Mouse (Mus musculus): ENCODE results near the gene Ifng. TPM values are rescaled to one million over a fixed set of nuclear protein-coding genes. Genes with fewer than 3 reads are reported as not detected.
A peak's percentile ranks its signal among the peaks of the same experiment; 100 is the strongest.

The Ifng gene
- polyA plus RNA-seq, 1 experiment: not detected

DNA sequence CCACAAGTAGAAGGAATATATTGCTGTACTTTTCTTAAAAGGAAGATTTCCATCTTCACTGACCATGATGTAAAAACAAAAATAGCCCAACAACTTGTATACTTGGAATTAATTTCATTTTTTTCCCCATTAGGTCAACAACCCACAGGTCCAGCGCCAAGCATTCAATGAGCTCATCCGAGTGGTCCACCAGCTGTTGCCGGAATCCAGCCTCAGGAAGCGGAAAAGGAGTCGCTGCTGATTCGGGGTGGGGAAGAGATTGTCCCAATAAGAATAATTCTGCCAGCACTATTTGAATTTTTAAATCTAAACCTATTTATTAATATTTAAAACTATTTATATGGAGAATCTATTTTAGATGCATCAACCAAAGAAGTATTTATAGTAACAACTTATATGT, 4.2 kb downstream of the Ifng start:
- Histone ChIP-seq H3K27me3 (ENCODE audit: control insufficient read depth, insufficient read depth, insufficient read length) (no peaks in the 10 kb centered on the region), H3K4me3 (no peak overlapping the region), H3K79me2 (ENCODE audit: control insufficient read depth, insufficient read depth) (no peaks in the 10 kb centered on the region), H3K36me3 (ENCODE audit: control insufficient read depth, insufficient read depth) (no peaks in the 10 kb centered on the region), H3ac (ENCODE audit: control insufficient read depth, insufficient read length) (no peak overlapping the region), H3K4me2 (ENCODE audit: low read depth) (no peak overlapping the region)
- no peak for TF ChIP-seq CEBPB (IDR thresholded peaks at IDR 0.05; ENCODE audit: insufficient read depth, poor library complexity, severe bottlenecking)
- peak in 2 of 3 experiments; percentile 46 to 56 for TF ChIP-seq MYOD1 (IDR thresholded peaks at IDR 0.05; ENCODE audit: control insufficient read depth in 1 of 3, insufficient read length in 2 of 3, low read depth in 2 of 3)
- peak in 1 of 3 experiments; percentile 71 for TF ChIP-seq MYOG (IDR thresholded peaks at IDR 0.05; ENCODE audit: control insufficient read depth in 1 of 3, insufficient read depth in 1 of 3, insufficient read length in 2 of 3, low read depth in 2 of 3)

- H3K79me2 ChIP-seq (ENCODE audit: control insufficient read depth, insufficient read depth): no peaks in the 10 kb centered on the region
- no peaks in the 10 kb centered on the region for H3K27me3 ChIP-seq (ENCODE audit: control insufficient read depth, insufficient read depth, insufficient read length)
- TF ChIP-seq TCF12 (IDR thresholded peaks at IDR 0.05; ENCODE audit: insufficient read depth, poor library complexity, severe bottlenecking) (no peak), REST (IDR thresholded peaks at IDR 0.05; ENCODE audit: insufficient read depth, insufficient read length) (no peak), TCF3 (IDR thresholded peaks at IDR 0.05; ENCODE audit: insufficient read length, low read depth) (no peak), E2F4 (IDR thresholded peaks at IDR 0.05; ENCODE audit: insufficient read depth) (no peak), CEBPB (IDR thresholded peaks at IDR 0.05; ENCODE audit: insufficient read depth, poor library complexity, severe bottlenecking) (no peak), MAX (IDR thresholded peaks at IDR 0.05; ENCODE audit: low read depth) (no peak), SRF (IDR thresholded peaks at IDR 0.05; ENCODE audit: control insufficient read depth, insufficient read length, low read depth) (no peak), MYOG (IDR thresholded peaks at IDR 0.05; ENCODE audit: control insufficient read depth in 1 of 3, insufficient read depth in 1 of 3, insufficient read length in 2 of 3, low read depth in 2 of 3) (no peak), POLR2AphosphoS2 (IDR thresholded peaks at IDR 0.05; ENCODE audit: insufficient read length, low read depth) (no peak), USF1 (IDR thresholded peaks at IDR 0.05; ENCODE audit: low read depth) (no peak), MYOD1 (IDR thresholded peaks at IDR 0.05; ENCODE audit: control insufficient read depth in 1 of 3, insufficient read length in 2 of 3, low read depth in 2 of 3) (no peak), POLR2A (IDR thresholded peaks at IDR 0.05; ENCODE audit: insufficient read length, low read depth) (no peak)
- H3K36me3 ChIP-seq (ENCODE audit: control insufficient read depth, insufficient read depth): no peaks in the 10 kb centered on the region
- no peak overlapping the region for H3ac ChIP-seq (ENCODE audit: control insufficient read depth, insufficient read length)
- H3K4me2 ChIP-seq (ENCODE audit: low read depth): no peak overlapping the region
- H3K4me3 ChIP-seq: no peak overlapping the region
Observed at GRCm38 (mm10) chr10:118445502-118445901, 4.7 kb downstream of the Ifng start.

DNA sequence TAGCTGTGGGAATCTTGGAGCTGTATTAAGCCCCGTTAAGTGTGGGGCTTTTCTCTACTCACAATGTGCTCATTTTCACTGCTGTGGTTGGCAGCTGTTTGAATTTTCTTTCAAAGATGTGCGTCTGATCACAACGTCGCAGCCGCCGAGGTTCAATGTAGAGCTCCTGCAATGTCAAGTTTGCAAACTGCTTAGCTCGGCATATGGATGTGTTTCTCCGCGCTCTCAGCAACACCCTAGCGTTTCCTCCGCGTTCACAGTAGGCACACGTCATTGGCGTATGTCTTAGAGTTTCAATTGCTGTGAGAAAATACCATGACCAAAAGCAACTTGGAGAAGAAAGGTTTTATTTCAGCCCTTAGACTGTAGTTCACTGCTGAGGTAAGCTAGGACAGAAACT, 5.1 kb downstream of the Ifng start:
- TF ChIP-seq USF1 (IDR thresholded peaks at IDR 0.05; ENCODE audit: low read depth) (no peak), POLR2A (IDR thresholded peaks at IDR 0.05; ENCODE audit: insufficient read length, low read depth) (no peak), MYOD1 (IDR thresholded peaks at IDR 0.05; ENCODE audit: control insufficient read depth in 1 of 3, insufficient read length in 2 of 3, low read depth in 2 of 3) (no peak), MAX (IDR thresholded peaks at IDR 0.05; ENCODE audit: low read depth) (no peak), REST (IDR thresholded peaks at IDR 0.05; ENCODE audit: insufficient read depth, insufficient read length) (no peak), SRF (IDR thresholded peaks at IDR 0.05; ENCODE audit: control insufficient read depth, insufficient read length, low read depth) (no peak), TCF3 (IDR thresholded peaks at IDR 0.05; ENCODE audit: insufficient read length, low read depth) (no peak), POLR2AphosphoS2 (IDR thresholded peaks at IDR 0.05; ENCODE audit: insufficient read length, low read depth) (no peak), E2F4 (IDR thresholded peaks at IDR 0.05; ENCODE audit: insufficient read depth) (no peak)
- no peaks in the 10 kb centered on the region for H3K27me3 ChIP-seq (ENCODE audit: control insufficient read depth, insufficient read depth, insufficient read length)
- H3K4me2 ChIP-seq (ENCODE audit: low read depth): no peak overlapping the region
- no peak overlapping the region for H3K4me3 ChIP-seq
- H3K79me2 ChIP-seq (ENCODE audit: control insufficient read depth, insufficient read depth): no peaks in the 10 kb centered on the region
- H3ac ChIP-seq (ENCODE audit: control insufficient read depth, insufficient read length): no peak overlapping the region
- no peaks in the 10 kb centered on the region for H3K36me3 ChIP-seq (ENCODE audit: control insufficient read depth, insufficient read depth)

- H3K36me3 ChIP-seq (ENCODE audit: control insufficient read depth, insufficient read depth): no peaks in the 10 kb centered on the region
- no peaks in the 10 kb centered on the region for H3K79me2 ChIP-seq (ENCODE audit: control insufficient read depth, insufficient read depth)
- no peak overlapping the region for H3ac ChIP-seq (ENCODE audit: control insufficient read depth, insufficient read length)
- H3K4me2 ChIP-seq (ENCODE audit: low read depth): peak overlapping the region; percentile 16
- no peaks in the 10 kb centered on the region for H3K27me3 ChIP-seq (ENCODE audit: control insufficient read depth, insufficient read depth, insufficient read length)
- TF ChIP-seq MYOD1 (IDR thresholded peaks at IDR 0.05; ENCODE audit: control insufficient read depth in 1 of 3, insufficient read length in 2 of 3, low read depth in 2 of 3): peak in 2 of 3 experiments; percentile 19 to 58
- TF ChIP-seq MYOG (IDR thresholded peaks at IDR 0.05; ENCODE audit: control insufficient read depth in 1 of 3, insufficient read depth in 1 of 3, insufficient read length in 2 of 3, low read depth in 2 of 3): no peak
- peak; percentile 51 for TF ChIP-seq USF1 (IDR thresholded peaks at IDR 0.05; ENCODE audit: low read depth)
- no peak for TF ChIP-seq TCF12 (IDR thresholded peaks at IDR 0.05; ENCODE audit: insufficient read depth, poor library complexity, severe bottlenecking)
- TF ChIP-seq CEBPB (IDR thresholded peaks at IDR 0.05; ENCODE audit: insufficient read depth, poor library complexity, severe bottlenecking): no peak
- H3K4me3 ChIP-seq: no peak overlapping the region
Observed at GRCm38 (mm10) chr10:118451747-118452146, 10.9 kb downstream of the Ifng start.

GRCm38 (mm10) chr10:118458729-118459128, 17.9 kb downstream of the Ifng start:
- H3K36me3 ChIP-seq (ENCODE audit: control insufficient read depth, insufficient read depth): no peaks in the 10 kb centered on the region
- H3K79me2 ChIP-seq (ENCODE audit: control insufficient read depth, insufficient read depth): no peaks in the 10 kb centered on the region
- no peak for TF ChIP-seq POLR2AphosphoS2 (IDR thresholded peaks at IDR 0.05; ENCODE audit: insufficient read length, low read depth)
- TF ChIP-seq SRF (IDR thresholded peaks at IDR 0.05; ENCODE audit: control insufficient read depth, insufficient read length, low read depth): no peak
- no peak for TF ChIP-seq TCF12 (IDR thresholded peaks at IDR 0.05; ENCODE audit: insufficient read depth, poor library complexity, severe bottlenecking)
- no peak for TF ChIP-seq MYOG (IDR thresholded peaks at IDR 0.05; ENCODE audit: control insufficient read depth in 1 of 3, insufficient read depth in 1 of 3, insufficient read length in 2 of 3, low read depth in 2 of 3)
- TF ChIP-seq POLR2A (IDR thresholded peaks at IDR 0.05; ENCODE audit: insufficient read length, low read depth): no peak
- no peak for TF ChIP-seq E2F4 (IDR thresholded peaks at IDR 0.05; ENCODE audit: insufficient read depth)
- TF ChIP-seq REST (IDR thresholded peaks at IDR 0.05; ENCODE audit: insufficient read depth, insufficient read length): no peak
- TF ChIP-seq MAX (IDR thresholded peaks at IDR 0.05; ENCODE audit: low read depth): no peak
- no peak for TF ChIP-seq USF1 (IDR thresholded peaks at IDR 0.05; ENCODE audit: low read depth)
- TF ChIP-seq TCF3 (IDR thresholded peaks at IDR 0.05; ENCODE audit: insufficient read length, low read depth): no peak
- TF ChIP-seq CEBPB (IDR thresholded peaks at IDR 0.05; ENCODE audit: insufficient read depth, poor library complexity, severe bottlenecking): no peak
- no peak for TF ChIP-seq MYOD1 (IDR thresholded peaks at IDR 0.05; ENCODE audit: control insufficient read depth in 1 of 3, insufficient read length in 2 of 3, low read depth in 2 of 3)
- H3K4me2 ChIP-seq (ENCODE audit: low read depth): no peak overlapping the region
- H3K4me3 ChIP-seq: no peak overlapping the region
- H3K27me3 ChIP-seq (ENCODE audit: control insufficient read depth, insufficient read depth, insufficient read length): no peaks in the 10 kb centered on the region
- no peak overlapping the region for H3ac ChIP-seq (ENCODE audit: control insufficient read depth, insufficient read length)

Data from myocyte (in vitro differentiated cells).